Mouse (Mus musculus): ENCODE measurements around the gene Twist1.

Gene Twist1

GRCm38 (mm10) chr12:33957400-33958240, at the start of gene Twist1:
Gene Twist1 (plus strand): TSS chr12:33957671.
- no peak for DNase-seq

DNA sequence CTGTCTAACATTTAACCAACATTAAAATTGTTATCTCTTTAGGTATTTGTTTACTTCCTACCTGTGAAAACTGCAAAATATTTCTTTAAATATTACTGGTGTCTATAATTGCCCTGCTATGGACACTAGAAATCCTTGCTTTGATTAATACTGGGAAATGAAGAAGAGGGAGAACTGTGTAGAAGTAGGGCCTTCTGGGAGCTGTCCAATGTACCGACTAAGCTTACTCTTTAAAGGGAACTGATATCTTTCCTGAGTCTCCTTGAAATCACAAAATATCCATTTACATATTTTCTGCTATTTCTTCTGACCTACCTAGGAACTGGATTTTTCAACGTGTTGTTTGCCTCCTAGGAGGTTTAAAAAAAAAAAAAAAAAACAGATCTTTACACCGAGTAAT, 30.7 kb upstream of the Twist1 start:
- DNase-seq: no peak

GRCm38 (mm10) chr12:33927334-33928098, 30.0 kb upstream of the Twist1 start:
- no peak for DNase-seq

DNA sequence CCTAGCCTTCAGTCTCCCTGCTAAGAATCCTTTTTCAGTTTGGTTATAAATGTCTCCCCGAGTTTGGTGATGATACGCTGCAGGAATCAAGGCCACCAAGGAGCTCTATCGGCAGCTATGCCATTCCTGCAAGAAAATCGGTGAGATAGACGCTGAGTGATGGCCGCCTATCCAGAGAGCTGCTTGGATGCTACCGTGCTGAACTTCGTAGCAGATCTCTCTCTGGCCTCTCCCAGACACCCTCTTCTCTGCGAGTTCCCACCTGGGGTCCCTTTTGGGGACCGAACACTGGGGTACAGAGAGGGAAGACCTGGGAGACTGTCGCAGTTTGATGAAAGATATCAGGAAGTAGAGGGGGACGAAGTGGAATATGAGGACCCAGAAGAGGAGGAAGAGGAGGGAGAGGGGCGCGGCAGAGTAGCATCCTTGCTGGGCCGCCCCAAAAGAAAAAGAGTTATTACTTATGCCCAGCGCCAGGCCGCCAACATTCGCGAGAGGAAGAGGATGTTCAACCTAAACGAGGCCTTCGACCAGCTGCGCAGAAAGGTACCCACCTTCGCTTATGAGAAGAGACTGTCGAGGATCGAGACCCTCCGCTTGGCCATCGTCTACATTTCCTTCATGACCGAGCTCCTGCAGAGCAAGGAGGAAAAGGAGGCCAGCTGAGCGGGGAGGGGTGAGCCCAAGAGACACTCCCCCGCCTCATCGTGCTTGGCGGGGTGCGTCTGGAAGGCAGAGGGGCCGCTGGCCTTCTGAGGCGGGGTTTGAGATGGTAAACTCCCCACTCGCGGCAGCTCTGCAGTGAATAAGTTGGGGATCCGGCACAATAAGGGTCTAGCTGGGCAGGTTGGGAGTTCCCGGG, 28.9 kb upstream of the Twist1 start, which contains the start of gene Ferd3l:
Ferd3l (plus strand) TSS at position 95 of the 862 bp plus-strand sequence.
- DNase-seq: no peak

- DNase-seq: no peak
These were observed 4.6 kb upstream of the Twist1 start for GRCm38 (mm10) chr12:33952843-33953242.

- no peak for DNase-seq
These were observed 2.4 kb upstream of the Twist1 start for GRCm38 (mm10) chr12:33954931-33955565.

GRCm38 (mm10) chr12:33955606-33956295, 1.7 kb upstream of the Twist1 start:
- no peak for DNase-seq

GRCm38 (mm10) chr12:33956576-33957399, 683 bp upstream of the Twist1 start:
- no peak for DNase-seq

DNA sequence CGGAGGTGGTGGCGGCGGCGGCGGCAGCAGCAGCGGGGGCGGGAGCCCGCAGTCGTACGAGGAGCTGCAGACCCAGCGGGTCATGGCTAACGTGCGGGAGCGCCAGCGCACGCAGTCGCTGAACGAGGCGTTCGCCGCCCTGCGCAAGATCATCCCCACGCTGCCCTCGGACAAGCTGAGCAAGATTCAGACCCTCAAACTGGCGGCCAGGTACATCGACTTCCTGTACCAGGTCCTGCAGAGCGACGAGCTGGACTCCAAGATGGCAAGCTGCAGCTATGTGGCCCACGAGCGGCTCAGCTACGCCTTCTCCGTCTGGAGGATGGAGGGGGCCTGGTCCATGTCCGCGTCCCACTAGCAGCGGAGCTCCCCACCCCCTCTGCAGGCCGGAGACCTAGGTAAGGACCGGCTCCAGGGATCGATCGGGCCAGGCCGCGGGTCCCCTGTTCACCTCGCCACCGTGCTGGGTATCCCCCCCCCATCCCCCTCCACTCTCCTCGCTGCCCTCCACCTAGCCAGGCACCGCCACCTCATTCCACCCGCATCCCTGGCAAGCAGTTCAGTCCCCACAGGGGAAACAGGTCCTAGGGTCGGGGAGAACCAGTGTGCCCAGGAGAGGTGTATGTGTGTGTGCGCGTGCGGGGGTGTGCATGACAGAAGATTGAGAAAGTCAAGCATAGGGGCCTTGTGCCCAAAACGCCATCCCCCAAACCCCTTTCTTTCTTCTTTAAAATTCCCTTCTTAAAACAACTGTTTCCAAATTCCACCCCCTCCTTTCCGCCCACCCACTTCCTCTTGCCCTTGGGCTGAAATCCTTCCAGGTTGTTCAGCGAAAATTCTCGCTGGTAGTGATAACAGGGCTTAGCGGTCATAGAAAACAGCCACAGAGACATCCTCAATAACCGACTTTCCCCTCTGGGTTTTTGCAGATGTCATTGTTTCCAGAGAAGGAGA, 1.0 kb downstream of the Twist1 start:
- DNase-seq: peak in 1 of 2 experiments; percentile 23

GRCm38 (mm10) chr12:33959206-33959605, 1.7 kb downstream of the Twist1 start:
- no peak for DNase-seq

DNA sequence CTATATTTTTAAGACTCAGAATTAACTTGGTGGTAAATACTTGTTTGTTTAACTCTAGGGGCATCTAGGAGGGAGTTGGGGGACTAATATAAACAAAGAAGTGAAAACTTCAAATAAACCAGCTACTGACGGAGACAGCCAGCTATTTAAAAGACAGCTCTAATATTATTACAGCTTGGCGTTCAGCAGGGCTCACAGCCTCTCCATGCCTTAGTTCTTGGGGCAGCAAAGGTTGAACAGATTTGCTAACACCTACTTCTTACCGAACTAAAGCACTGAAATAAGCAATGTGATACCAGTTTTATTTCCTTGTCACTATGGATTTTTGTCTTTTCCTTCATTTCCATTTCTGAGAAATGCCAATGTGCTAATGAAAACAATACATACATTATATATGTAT, 2.4 kb downstream of the Twist1 start:
- no peak for DNase-seq

- no peak for DNase-seq
These were observed 3.5 kb downstream of the Twist1 start for GRCm38 (mm10) chr12:33961013-33961412.

DNA sequence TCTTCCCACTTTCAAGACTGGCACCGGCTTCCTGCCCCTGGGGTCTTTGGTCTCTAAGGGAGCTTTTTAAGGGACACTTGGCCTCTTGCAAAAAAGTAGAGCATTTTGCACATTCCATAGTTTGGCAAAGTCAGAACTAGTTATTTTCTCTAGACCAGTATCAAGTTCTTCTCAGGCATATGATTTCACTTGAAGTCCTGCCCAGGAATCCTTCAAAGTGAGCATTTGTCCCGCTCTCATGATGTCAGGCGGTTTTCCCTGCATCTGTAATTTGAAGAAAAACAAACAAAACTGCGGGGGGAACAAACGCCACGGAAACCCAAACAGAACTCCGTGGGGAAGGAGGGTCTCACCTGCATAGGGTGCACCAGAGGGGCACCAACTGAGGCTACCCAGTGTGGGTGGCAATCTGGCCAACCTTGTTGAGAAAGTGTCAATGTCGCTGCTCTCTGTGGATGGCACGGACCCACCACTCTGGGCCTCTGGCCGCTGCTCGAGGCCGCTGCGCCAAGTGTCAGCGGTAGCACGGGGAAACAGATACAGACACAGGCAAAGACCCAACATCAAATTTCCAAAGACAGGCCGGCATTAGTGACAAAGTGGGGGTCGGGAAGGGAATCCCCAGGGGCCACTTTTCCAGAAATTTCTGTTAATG, 4.8 kb downstream of the Twist1 start:
- no peak for DNase-seq

DNA sequence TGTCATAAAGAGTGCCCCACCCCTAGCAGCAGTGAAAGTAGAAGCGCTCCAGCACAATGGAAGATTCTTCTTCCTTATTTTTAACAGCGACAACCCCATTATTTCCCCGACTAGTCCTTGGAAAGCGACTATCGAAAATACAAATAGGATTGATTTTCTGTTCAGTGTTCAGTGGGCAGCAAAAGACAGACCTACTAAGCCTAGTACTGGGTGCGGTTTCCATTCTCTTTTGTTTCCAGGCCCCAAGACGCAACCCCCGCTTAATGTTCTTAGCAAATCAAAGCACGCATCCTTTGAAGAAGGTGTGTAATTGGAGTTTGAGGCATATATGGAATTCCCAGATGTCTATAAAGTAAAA, 5.3 kb downstream of the Twist1 start:
- no peak for DNase-seq

DNA sequence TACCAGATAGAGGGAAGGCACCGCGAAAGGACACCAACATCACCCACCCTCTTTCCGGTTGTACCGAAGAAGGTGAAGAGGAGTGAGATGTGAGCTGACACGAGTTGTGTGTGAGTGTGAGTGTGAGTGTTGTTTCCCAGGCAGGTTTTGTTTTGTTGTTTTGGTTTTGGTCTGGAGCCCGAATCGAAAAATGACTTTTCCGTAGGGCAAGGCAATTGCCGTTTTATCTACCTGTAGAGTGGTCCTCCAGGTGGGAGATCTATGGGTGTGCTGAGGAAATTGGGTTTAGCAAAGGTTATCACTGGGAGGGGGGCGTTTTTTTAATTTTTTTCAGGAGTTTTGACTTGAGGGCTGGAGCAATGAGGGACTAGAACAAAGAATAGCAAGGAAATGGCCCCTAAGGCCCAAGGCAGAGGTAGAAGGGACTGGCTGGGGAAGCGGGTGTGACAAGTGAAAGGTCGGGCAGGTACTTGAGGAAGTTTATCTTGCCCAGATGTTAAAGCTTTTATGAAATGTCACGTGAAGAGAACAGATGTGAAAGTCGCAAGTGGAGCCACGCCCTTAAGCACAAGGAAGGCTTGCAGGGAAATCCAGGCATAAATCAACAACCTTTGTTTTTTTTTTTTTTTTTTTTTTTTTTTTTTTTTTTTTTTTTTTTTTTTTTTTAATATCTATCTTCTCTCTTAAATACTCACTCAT, 6.3 kb downstream of the Twist1 start:
- no peak for DNase-seq

- DNase-seq: no peak
These were observed 7.0 kb downstream of the Twist1 start for GRCm38 (mm10) chr12:33964427-33964826.

GRCm38 (mm10) chr12:33965661-33966360, 8.3 kb downstream of the Twist1 start:
- no peak for DNase-seq
